Mouse (Mus musculus) erythroblast, embryonic 14.5 days (primary cell): ENCODE data around the gene 6430628N08Rik.

ENCODE experiments used
- GATA1 ChIP-seq: IDR thresholded peaks from 2 replicates; pipeline ENCODE4 v1.6.1; 2012; ENCODE audit warnings: low read length, inconsistent platforms, mixed read lengths
- TAL1 ChIP-seq: IDR thresholded peaks from 3 replicates; pipeline ENCODE4 v1.6.1; 2012; ENCODE audit warnings: low read length, inconsistent platforms, mixed read lengths

DNA sequence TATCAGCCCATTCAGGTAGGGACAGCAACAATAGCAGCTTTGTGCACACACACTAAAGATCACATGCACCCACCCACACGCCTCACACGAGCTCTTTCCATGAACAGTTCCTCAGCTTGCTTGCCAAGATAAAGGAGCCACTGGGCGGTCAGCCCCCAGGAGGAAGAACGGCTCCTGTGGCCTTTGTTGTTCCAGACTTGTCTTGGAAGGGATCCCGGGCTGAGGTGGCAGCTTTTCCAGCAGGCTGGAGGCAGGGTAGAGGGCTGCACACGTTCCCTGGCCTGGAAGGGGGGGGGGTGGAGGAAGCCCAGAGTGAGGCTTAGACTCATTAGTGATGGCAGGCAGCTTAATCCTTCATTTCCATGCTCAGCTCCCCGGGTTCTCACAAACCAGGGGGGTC, 18.2 kb downstream of the 6430628N08Rik start:
- TF ChIP-seq TAL1 (no peak), GATA1 (no peak)
